Mouse (Mus musculus) limb, embryonic 12.5 days (tissue): ENCODE results near the gene 4932438A13Rik. TPM values are rescaled to one million over a fixed set of nuclear protein-coding genes. Genes with fewer than 3 reads are reported as not detected.
A peak's percentile ranks its signal among the peaks of the same experiment; 100 is the strongest.

Source experiments
- ATAC-seq: fragments of 200-750 bp; cut with Nextera tagmentation; 2 replicates; pipeline ENCODE4 v1.8.0; 2017; ENCODE audit warnings: low read depth, moderate TSS enrichment; ENCODE audit not compliant: insufficient number of reproducible peaks, insufficient read depth, low FRiP score, low TSS enrichment
- H3K27ac ChIP-seq: fragments of 300-500 bp; sonication (generic); 2 replicates; pipeline ENCODE4 v1.5.1; 2016; ENCODE audit warnings: mild to moderate bottlenecking, moderate library complexity
- H3K27me3 ChIP-seq: fragments of 300-500 bp; sonication (generic); 2 replicates; pipeline ENCODE4 v1.6.1; 2016; ENCODE audit warnings: mild to moderate bottlenecking, moderate library complexity
- H3K36me3 ChIP-seq: fragments of 300-500 bp; sonication (generic); 2 replicates; pipeline ENCODE4 v1.6.1; 2016; ENCODE audit warnings: mild to moderate bottlenecking, moderate library complexity
- H3K4me1 ChIP-seq: fragments of 300-500 bp; sonication (generic); replicated peaks from 2 replicates; pipeline ENCODE4 v1.6.1; 2016
- H3K4me2 ChIP-seq: fragments of 300-500 bp; sonication (generic); 2 replicates; pipeline ENCODE4 v1.6.1; 2016; ENCODE audit warnings: mild to moderate bottlenecking, moderate library complexity
- H3K4me3 ChIP-seq: fragments of 300-500 bp; sonication (generic); replicated peaks from 2 replicates; pipeline ENCODE4 v1.5.1; 2016; ENCODE audit warnings: mild to moderate bottlenecking
- H3K9ac ChIP-seq: fragments of 300-500 bp; sonication (generic); replicated peaks from 2 replicates; pipeline ENCODE4 v1.6.1; 2016; ENCODE audit warnings: mild to moderate bottlenecking, moderate library complexity
- H3K9me3 ChIP-seq: fragments of 300-500 bp; sonication (generic); 2 replicates; pipeline ENCODE4 v1.6.1; 2016; ENCODE audit warnings: mild to moderate bottlenecking, moderate library complexity
- WGBS: fragments of 180-500 bp; shearing (Covaris S2); methylation state at CpG from one replicate; pipeline ENCODE4 v1.1.7; 2016; 5-methylcytosine and 5-hydroxymethylcytosine counted together
- polyA plus RNA-seq: library from polyadenylated mRNA; unstranded; fragments of >200 nt; fragmentation: Nextera tagmentation; extraction: Ambion mirVana; gene quantifications from 2 replicates; pipeline ENCODE4 v1.2.1, GENCODE M21; 2016

4932438A13Rik gene
- polyA plus RNA-seq, 1 experiment from 2014 or later = 50.4 TPM

DNA sequence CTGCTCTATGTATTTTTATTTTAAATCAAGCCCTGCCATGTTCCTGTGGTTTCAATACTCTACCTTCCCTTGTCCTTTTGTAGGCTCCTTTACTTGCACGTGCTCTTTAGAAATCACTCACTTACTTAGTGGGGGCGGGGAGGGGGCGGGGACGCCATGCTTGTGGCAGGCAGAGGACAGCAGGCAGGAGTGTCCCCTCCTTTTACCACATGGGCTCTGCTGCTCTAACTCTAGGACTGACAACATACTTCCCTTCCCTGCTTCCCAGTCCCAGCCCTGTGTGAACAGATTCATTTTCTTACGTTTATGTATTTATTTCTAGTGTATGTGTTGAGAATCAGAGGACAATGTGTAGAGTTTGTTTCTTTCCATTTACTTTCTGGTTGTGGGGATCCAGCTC, 78.7 kb downstream of the 4932438A13Rik start:
- ATAC-seq = no peak
- no peak overlapping the region for H3K27ac ChIP-seq

DNA sequence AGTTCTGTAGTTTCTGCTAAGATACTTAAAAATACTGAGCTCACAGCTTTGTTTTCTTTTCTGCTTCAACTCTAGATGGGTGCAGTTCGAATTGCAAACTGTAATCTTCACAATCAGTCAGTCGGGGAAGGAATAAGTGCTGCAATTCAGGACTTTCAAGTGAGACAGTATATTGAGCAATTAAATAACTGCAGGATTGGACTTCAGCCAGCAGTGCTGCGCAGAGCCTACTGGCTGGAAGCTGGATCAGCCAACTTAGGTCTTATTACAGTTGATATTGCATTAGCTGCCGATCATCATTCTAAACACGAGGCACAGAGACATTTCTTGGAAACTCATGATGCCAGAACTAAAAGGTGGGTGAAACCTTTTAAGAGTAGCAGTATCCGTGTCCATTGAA, 79.2 kb downstream of the 4932438A13Rik start:
- ATAC-seq = no peak
- H3K27ac ChIP-seq = no peak overlapping the region
- H3K9me3 ChIP-seq = no peaks in the 10 kb centered on the region
- no peak overlapping the region for H3K4me3 ChIP-seq
- no peak overlapping the region for H3K9ac ChIP-seq
- H3K27me3 ChIP-seq = no peaks in the 10 kb centered on the region
- H3K4me2 ChIP-seq = no peak overlapping the region
- WGBS = 73% methylated on average over 6 of the region's 6 CpGs
- no peaks in the 10 kb centered on the region for H3K4me1 ChIP-seq
- peaks cover 9% of the 10 kb centered on the region for H3K36me3 ChIP-seq

More for the DNA sequence above, 78.7 kb downstream of the 4932438A13Rik start:
- Histone ChIP-seq H3K36me3 (peaks cover 15% of the 10 kb centered on the region), H3K9me3 (no peaks in the 10 kb centered on the region), H3K9ac (no peak overlapping the region), H3K4me2 (no peak overlapping the region), H3K4me3 (no peak overlapping the region), H3K4me1 (no peaks in the 10 kb centered on the region), H3K27me3 (no peaks in the 10 kb centered on the region)
- 30% methylated on average over 5 of the region's 5 CpGs for WGBS

DNA sequence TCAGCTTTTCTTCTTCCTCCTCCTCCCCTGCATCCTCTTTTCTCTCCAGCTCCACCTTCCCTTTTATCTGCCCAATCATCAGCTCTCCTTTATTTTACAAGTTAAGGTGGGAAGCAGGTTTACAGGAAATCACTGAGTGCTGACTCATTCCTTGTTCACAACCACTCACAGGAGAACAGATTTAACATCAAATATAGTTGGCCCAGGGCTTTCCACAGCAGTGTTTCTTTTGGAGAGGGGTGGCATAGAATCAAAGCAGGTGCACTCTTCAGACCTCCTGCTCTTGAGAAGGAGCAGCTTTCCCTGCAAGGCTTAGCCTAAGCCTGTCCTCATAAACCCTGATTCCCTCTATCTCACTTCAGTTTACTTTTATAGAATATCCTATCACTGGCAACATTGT, 80.8 kb downstream of the 4932438A13Rik start:
- Histone ChIP-seq H3K36me3 (peaks cover 17% of the 10 kb centered on the region), H3K9me3 (no peaks in the 10 kb centered on the region), H3K4me1 (no peaks in the 10 kb centered on the region), H3K9ac (no peak overlapping the region), H3K27me3 (no peaks in the 10 kb centered on the region), H3K4me3 (no peak overlapping the region), H3K27ac (no peak overlapping the region), H3K4me2 (no peak overlapping the region)
- ATAC-seq = no peak

DNA sequence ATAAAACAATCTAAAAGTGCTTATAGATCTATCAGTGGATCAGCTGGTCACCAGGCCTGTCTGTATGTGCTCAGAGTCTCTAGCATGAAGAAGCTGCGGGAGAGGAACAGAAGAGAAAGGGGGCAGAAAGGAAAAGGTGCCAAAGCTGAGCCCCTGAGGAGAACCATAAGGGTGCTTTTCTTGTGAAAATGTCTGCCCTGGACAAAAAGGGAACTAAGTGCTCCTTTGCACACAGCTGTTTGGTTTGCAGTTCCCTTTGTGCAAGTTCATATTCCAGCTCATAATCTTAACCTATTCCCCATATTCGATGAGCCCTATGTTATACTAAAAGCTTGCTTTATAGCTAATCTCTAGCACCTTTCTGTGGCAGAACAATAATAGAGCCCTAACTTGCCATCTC, 175.1 kb downstream of the 4932438A13Rik start:
- H3K4me3 ChIP-seq = no peak overlapping the region
- no peaks in the 10 kb centered on the region for H3K4me1 ChIP-seq
- no peak overlapping the region for H3K4me2 ChIP-seq
- 94% methylated on average over 2 of the region's 2 CpGs for WGBS
- H3K36me3 ChIP-seq = peaks cover 46% of the 10 kb centered on the region
- H3K27me3 ChIP-seq = no peaks in the 10 kb centered on the region
- H3K9me3 ChIP-seq = no peaks in the 10 kb centered on the region
- no peak overlapping the region for H3K9ac ChIP-seq
- no peak overlapping the region for H3K27ac ChIP-seq
- no peak for ATAC-seq

DNA sequence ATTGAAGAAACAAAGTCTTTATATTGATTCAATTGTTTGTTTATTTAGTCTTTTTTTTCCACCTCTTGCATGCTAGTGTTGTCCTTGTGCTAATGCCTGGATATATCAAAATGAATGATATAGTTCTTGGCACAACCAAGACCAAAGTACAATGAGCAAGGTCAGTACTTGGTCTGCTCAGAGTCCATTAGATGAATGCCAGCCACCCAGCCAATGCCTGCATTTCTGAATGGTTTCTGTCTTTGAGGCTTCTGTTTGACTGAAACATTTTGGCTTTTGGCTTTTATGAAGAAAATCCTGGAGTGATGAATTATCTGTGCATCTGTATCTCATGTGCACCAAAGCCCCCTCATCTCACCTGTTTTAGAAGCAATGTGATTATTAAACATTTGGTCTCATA, 176.9 kb downstream of the 4932438A13Rik start:
- Histone ChIP-seq H3K4me3 (no peak overlapping the region), H3K36me3 (peaks cover 54% of the 10 kb centered on the region), H3K9me3 (no peaks in the 10 kb centered on the region), H3K4me2 (no peak overlapping the region), H3K27me3 (no peaks in the 10 kb centered on the region), H3K9ac (no peak overlapping the region), H3K4me1 (no peaks in the 10 kb centered on the region), H3K27ac (no peak overlapping the region)
- no peak for ATAC-seq

DNA sequence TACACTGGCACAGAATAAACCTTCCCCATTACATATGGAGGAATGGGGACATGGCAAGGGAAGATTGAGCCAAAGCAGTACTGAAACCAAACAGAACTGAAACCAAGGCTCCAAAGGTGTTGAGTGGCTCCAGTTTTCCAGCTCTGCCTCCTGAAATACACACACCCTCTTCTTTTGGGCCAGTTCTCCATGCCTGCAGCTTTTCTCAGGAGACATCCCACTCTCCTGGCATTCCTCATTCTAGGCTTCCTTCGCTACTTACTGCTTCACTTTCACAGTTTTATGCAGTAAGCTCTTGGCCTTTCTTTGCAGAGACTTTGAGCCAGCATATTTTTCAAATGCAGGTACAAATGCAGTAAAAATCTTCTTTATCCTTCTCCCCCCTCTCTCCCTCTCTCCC, 188.6 kb downstream of the 4932438A13Rik start:
- Histone ChIP-seq H3K9me3 (no peaks in the 10 kb centered on the region), H3K27ac (no peak overlapping the region), H3K36me3 (peaks cover 31% of the 10 kb centered on the region), H3K9ac (no peak overlapping the region), H3K4me1 (no peaks in the 10 kb centered on the region), H3K4me2 (no peak overlapping the region), H3K4me3 (no peak overlapping the region), H3K27me3 (no peaks in the 10 kb centered on the region)
- ATAC-seq = no peak
- WGBS = 97% methylated on average over 1 of the region's 1 CpGs

DNA sequence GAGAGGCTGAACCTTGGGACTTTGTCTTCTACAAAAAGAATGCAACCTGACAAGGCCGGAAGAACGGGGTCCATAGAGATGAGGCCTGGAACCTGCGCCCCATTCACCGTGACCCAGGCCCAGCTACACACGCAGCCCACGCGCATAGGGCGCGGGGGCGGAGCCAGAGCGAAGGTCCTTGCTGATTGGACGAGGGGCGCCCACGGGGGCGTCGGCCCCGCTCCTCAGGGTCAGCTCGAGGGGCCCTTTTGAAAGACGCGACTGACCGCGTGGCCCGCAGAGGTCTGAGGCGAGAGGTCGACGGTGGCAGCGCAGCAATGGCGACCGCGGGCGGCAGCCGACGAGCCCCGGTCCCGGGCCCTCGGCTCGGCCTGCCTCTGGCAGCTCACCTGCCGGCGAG, 200.5 kb downstream of the 4932438A13Rik start, which contains the start of gene Adad1:
Gene Adad1 (plus strand): TSS at position 122 of the 400 bp plus-strand sequence.
- peak within 1 kb of the TSS; percentile 48 for H3K4me2 ChIP-seq
- no peak within 1 kb of the TSS for H3K9ac ChIP-seq
- ATAC-seq = no peak
- no peaks in the 10 kb centered on the region for H3K27me3 ChIP-seq
- peak within 1 kb of the TSS; percentile 30 for H3K4me3 ChIP-seq
- H3K36me3 ChIP-seq = no peaks in the 10 kb centered on the region
- no peak within 1 kb of the TSS for H3K27ac ChIP-seq
- H3K4me1 ChIP-seq = no peaks in the 10 kb centered on the region
- peaks cover 15% of the 10 kb centered on the region; the same call in 1 of the 2 replicates for H3K9me3 ChIP-seq
- 51% methylated on average over 39 of the region's 39 CpGs for WGBS

DNA sequence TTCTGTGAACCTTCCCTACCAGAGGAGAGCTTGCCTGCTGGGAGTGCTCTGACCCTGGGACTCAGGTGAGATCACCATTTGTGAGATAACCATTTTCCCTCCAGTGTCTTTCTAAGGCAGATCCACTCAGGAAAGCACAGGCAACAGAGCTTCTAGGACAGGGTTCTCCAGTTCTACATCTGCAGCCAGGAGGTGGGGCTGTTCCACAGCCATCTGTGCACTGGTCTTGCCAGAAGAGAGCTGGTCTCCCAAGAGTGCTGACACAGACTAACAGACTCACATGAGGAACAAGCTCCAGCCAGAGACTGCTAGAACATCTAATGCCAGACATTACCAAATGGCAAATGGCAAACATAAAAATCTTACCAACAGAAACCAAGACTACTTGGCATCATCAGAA, 210.3 kb downstream of the 4932438A13Rik start:
- Histone ChIP-seq H3K27ac (no peak overlapping the region), H3K36me3 (no peaks in the 10 kb centered on the region), H3K9me3 (peaks cover 10% of the 10 kb centered on the region), H3K4me2 (no peak overlapping the region), H3K27me3 (no peaks in the 10 kb centered on the region), H3K9ac (no peak overlapping the region), H3K4me1 (no peaks in the 10 kb centered on the region), H3K4me3 (no peak overlapping the region)
- ATAC-seq = no peak

DNA sequence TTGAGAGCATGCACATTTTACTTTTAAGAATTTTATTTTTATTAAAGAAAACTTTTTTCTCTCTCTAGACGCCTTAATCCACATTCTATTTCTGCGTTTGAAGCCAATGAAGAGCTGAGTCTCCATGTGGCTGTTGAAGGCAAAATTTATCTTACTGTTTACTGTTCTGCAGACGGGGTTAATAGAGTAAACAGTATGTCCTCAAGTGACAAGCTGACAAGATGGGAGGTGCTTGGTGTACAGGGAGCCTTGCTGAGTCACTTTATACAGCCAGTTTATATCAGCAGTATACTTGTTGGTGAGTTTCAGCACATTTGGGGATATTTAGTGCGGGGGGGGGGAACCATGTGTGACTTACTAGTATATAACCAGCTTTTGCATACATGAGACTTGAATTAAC, 222.0 kb downstream of the 4932438A13Rik start:
- Histone ChIP-seq H3K9me3 (no peaks in the 10 kb centered on the region), H3K9ac (no peak overlapping the region), H3K4me3 (no peak overlapping the region), H3K27ac (no peak overlapping the region), H3K4me1 (no peaks in the 10 kb centered on the region), H3K4me2 (no peak overlapping the region), H3K36me3 (no peaks in the 10 kb centered on the region), H3K27me3 (no peaks in the 10 kb centered on the region)
- ATAC-seq = no peak
- whole genome bisulfite sequencing = 78% methylated on average over 4 of the region's 4 CpGs

DNA sequence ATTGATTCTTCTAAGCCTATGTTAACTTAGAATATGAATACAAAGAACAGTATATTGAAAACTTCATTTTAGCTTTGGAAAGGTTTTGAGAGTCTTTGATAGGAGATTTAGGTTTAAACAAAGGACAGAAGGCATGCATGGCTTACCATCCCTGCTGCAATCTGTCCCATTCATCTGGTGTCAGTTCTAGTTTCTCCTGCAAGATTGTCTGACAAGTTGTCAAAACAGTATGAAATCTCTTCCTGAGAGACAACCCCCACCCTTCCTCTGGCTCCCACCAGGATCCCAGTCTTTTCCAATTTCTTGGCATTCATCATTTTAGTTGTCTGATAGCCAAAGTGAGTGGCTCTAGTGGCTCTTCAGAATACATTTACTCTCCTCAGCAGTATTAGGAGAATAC, 227.8 kb downstream of the 4932438A13Rik start:
- no peaks in the 10 kb centered on the region for H3K4me1 ChIP-seq
- H3K27me3 ChIP-seq = no peaks in the 10 kb centered on the region

More for the DNA sequence above, 227.8 kb downstream of the 4932438A13Rik start:
- no peak overlapping the region for H3K4me2 ChIP-seq
- H3K36me3 ChIP-seq = no peaks in the 10 kb centered on the region
- H3K9me3 ChIP-seq = no peaks in the 10 kb centered on the region
- no peak for ATAC-seq
- no peak overlapping the region for H3K27ac ChIP-seq
- H3K9ac ChIP-seq = no peak overlapping the region
- no peak overlapping the region for H3K4me3 ChIP-seq
